Mouse (Mus musculus): ENCODE data around the gene Gm20708.

DNA sequence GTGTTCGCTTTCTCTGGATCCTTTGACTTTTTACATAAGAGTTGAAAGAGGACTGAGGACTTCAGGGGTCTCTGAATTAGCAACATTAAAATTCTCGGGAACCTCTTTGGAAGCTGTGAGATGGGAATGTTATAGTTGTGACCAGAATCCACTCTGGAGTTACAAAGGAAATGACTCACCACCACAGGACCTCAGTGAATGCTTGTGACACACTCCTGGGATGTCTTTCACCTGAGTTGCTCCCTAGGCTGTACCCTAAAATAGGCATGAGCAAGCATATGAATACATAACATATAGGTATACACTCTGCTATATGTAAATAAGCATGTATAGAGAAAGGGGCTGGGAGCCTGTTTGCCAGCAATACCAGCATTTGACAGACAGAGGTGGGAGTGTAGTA lies 34.0 kb downstream of the Gm20708 start:
- TF ChIP-seq CTCF (IDR thresholded peaks at IDR 0.05; ENCODE audit: low read depth): no peak
- no peak for TF ChIP-seq EP300 (IDR thresholded peaks at IDR 0.05; ENCODE audit: low read depth)
